Mouse (Mus musculus) heart, postnatal 0 days (tissue): Measurements from ENCODE around the gene 4932438H23Rik. TPM values are rescaled to one million over a fixed set of nuclear protein-coding genes. Genes with fewer than 3 reads are reported as not detected.

Source experiments
- ATAC-seq: fragments of 200-750 bp; cut with Nextera tagmentation; 2 replicates; pipeline ENCODE4 v1.8.0; 2017; ENCODE audit warnings: low read depth, moderate number of reproducible peaks, moderate library complexity; ENCODE audit not compliant: insufficient read depth
- DNase-seq: peaks from one replicate; pipeline ENCODE4 v3.0.0-alpha.2; 2016; ENCODE audit warnings: low spot score
- H3K27ac ChIP-seq: fragments of 300-500 bp; sonication (generic); 2 replicates; pipeline ENCODE4 v1.5.1; 2014; ENCODE audit warnings: low read depth, mild to moderate bottlenecking
- H3K27me3 ChIP-seq: fragments of 300-500 bp; sonication (generic); 2 replicates; pipeline ENCODE4 v1.6.1; 2014; ENCODE audit warnings: low read length, mixed read lengths; ENCODE audit not compliant: control insufficient read depth, insufficient read depth
- H3K36me3 ChIP-seq: fragments of 300-500 bp; sonication (generic); replicated peaks from 2 replicates; pipeline ENCODE4 v1.6.1; 2014; ENCODE audit warnings: low read length, mixed read lengths; ENCODE audit not compliant: control insufficient read depth, insufficient read depth
- H3K4me1 ChIP-seq: fragments of 300-500 bp; sonication (generic); 2 replicates; pipeline ENCODE4 v1.6.1; 2014; ENCODE audit warnings: antibody characterized with exemption; ENCODE audit not compliant: control insufficient read depth, insufficient read depth
- H3K4me2 ChIP-seq: fragments of 300-500 bp; sonication (generic); 2 replicates; pipeline ENCODE4 v1.6.1; 2014; ENCODE audit warnings: low read depth, mild to moderate bottlenecking, low read length, moderate library complexity
- H3K4me3 ChIP-seq: fragments of 300-500 bp; sonication (generic); 2 replicates; pipeline ENCODE4 v1.5.1; 2014; ENCODE audit warnings: low read depth, low read length
- H3K9ac ChIP-seq: fragments of 300-500 bp; sonication (generic); replicated peaks from 2 replicates; pipeline ENCODE4 v1.6.1; 2014; ENCODE audit warnings: low read depth, low read length, mixed read lengths
- H3K9me3 ChIP-seq: fragments of 300-500 bp; sonication (generic); replicated peaks from 2 replicates; pipeline ENCODE4 v1.6.1; 2016; ENCODE audit warnings: low read length; ENCODE audit not compliant: control insufficient read depth
- CTCF ChIP-seq: IDR thresholded peaks from 2 replicates; pipeline ENCODE4 v1.5.1; 2016; ENCODE audit warnings: antibody characterized with exemption, control low read depth, low read depth
- EP300 ChIP-seq: IDR thresholded peaks from 2 replicates; pipeline ENCODE4 v1.6.1; 2016; ENCODE audit warnings: antibody characterized with exemption, low read depth
- WGBS: fragments of 180-500 bp; shearing (Covaris S2); extraction: QIAGEN DNeasy Blood & Tissue Kit; methylation state at CpG from one replicate; pipeline ENCODE4 v1.1.7; 2014; 5-methylcytosine and 5-hydroxymethylcytosine counted together
- polyA plus RNA-seq: library from polyadenylated mRNA; unstranded; fragments of >200 nt; fragmentation: Nextera tagmentation; extraction: Ambion mirVana; gene quantifications from 2 replicates; pipeline ENCODE4 v1.2.1, GENCODE M21; 2015
- total RNA-seq: library from RNA; depleted of rRNA; stranded (reverse); fragments of >200 nt; gene quantifications from 2 replicates; pipeline ENCODE4 v1.2.3, GENCODE M21; 2014; ENCODE audit warnings: low replicate concordance; rRNA removed

The 4932438H23Rik gene
- total and polyA plus RNA-seq, 2 experiments from 2014 or later = 0.11 to 0.14 TPM

GRCm38 (mm10) chr16:91011021-91011683, 83.8 kb downstream of the 4932438H23Rik start, which contains the start of gene Synj1:
Gene Synj1 (minus strand): TSS chr16:91011308.
- H3K4me1 ChIP-seq = peaks cover 7% of the 10 kb centered on the region; the same call in 1 of the 2 replicates
- H3K4me2 ChIP-seq = peak within 1 kb of the TSS; percentile 73
- peak within 1 kb of the TSS; percentile 90 for H3K27ac ChIP-seq
- peaks cover 21% of the 10 kb centered on the region for H3K36me3 ChIP-seq
- H3K9me3 ChIP-seq = no peaks in the 10 kb centered on the region
- DNase-seq (peak; percentile 96), ATAC-seq (peak; percentile 97)
- TF ChIP-seq CTCF (no peak), EP300 (no peak)
- WGBS = under 1% methylated on average over 56 of the region's 66 CpGs
- no peaks in the 10 kb centered on the region for H3K27me3 ChIP-seq
- H3K4me3 ChIP-seq = peak within 1 kb of the TSS; percentile 91
- peak within 1 kb of the TSS; percentile 89 for H3K9ac ChIP-seq

- peaks cover 15% of the 10 kb centered on the region for H3K36me3 ChIP-seq
- peak overlapping the region; percentile 73 for H3K4me2 ChIP-seq
- peaks cover 7% of the 10 kb centered on the region; the same call in 1 of the 2 replicates for H3K4me1 ChIP-seq
- H3K9ac ChIP-seq = peak overlapping the region; percentile 89
- TF ChIP-seq EP300 (no peak), CTCF (no peak)
- DNase-seq = peak; percentile 19
- peak overlapping the region; percentile 91 for H3K4me3 ChIP-seq
- peak overlapping the region; percentile 90 for H3K27ac ChIP-seq
- WGBS = 1% methylated on average over 36 of the region's 42 CpGs
- H3K9me3 ChIP-seq = no peaks in the 10 kb centered on the region
- ATAC-seq = peak; percentile 48
- H3K27me3 ChIP-seq = no peaks in the 10 kb centered on the region
Observed at GRCm38 (mm10) chr16:91010581-91011020, 84.3 kb downstream of the 4932438H23Rik start.

DNA sequence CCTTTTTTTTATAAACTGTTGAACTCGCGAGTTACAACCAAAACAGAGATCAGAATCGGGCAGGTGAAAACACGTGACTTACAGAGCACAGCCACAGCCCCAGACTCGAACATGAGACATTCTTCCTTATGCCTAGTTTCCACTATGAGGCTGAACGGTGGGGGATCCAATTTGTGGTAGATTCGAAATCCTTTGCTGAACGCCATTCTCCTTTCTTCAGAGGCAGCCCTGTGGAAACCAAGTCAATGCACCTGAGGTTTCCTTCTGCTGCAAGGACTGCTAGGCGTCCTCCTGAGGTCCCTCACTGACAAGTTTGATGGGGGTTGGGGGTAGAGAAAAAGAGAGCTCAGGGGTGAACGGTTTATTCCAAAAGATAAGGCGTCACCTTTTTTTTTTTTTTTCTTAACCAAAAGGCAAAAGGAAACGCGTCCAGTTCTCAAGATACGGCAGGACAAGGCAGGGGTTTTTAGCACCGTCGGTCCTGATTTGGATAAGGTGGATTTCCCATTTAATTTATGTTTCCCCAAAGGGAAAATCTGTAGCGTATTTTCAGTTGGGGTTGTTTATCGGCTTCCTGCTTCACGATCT, 84.9 kb downstream of the 4932438H23Rik start:
- no peaks in the 10 kb centered on the region for H3K9me3 ChIP-seq
- H3K36me3 ChIP-seq = peaks cover 10% of the 10 kb centered on the region
- peaks cover 7% of the 10 kb centered on the region; the same call in 1 of the 2 replicates for H3K4me1 ChIP-seq
- peak overlapping the region; percentile 73 for H3K4me2 ChIP-seq
- TF ChIP-seq EP300 (no peak), CTCF (no peak)
- DNase-seq (peak; percentile 57), ATAC-seq (no peak)
- peak overlapping the region; percentile 89 for H3K9ac ChIP-seq
- H3K27me3 ChIP-seq = no peaks in the 10 kb centered on the region
- WGBS = 3% methylated on average over 19 of the region's 19 CpGs
- H3K4me3 ChIP-seq = peak overlapping the region; percentile 91
- H3K27ac ChIP-seq = peak overlapping the region; percentile 90; the same call in 1 of the 2 replicates

GRCm38 (mm10) chr16:91004915-91005538, 89.9 kb downstream of the 4932438H23Rik start:
- H3K4me1 ChIP-seq = peaks cover 7% of the 10 kb centered on the region; the same call in 1 of the 2 replicates
- ATAC-seq (no peak), DNase-seq (no peak)
- no peaks in the 10 kb centered on the region for H3K27me3 ChIP-seq
- H3K27ac ChIP-seq = no peak overlapping the region
- no peak for TF ChIP-seq EP300
- TF ChIP-seq CTCF = no peak
- WGBS = 71% methylated on average over 4 of the region's 4 CpGs
- H3K4me3 ChIP-seq = no peak overlapping the region
- H3K4me2 ChIP-seq = no peak overlapping the region
- no peak overlapping the region for H3K9ac ChIP-seq
- H3K9me3 ChIP-seq = no peaks in the 10 kb centered on the region
- H3K36me3 ChIP-seq = no peaks in the 10 kb centered on the region

Other genes with a start within 250 kb of the 4932438H23Rik start
- 7.1 and 22.1 TPM in 2 replicates for gene Cfap298, start 160.0 kb downstream of the 4932438H23Rik start, total RNA-seq
- gene Cfap298, start 160.0 kb downstream of the 4932438H23Rik start, polyA plus RNA-seq = 39.6 and 45.4 TPM in 2 replicates
- gene Synj1, start 83.8 kb downstream of the 4932438H23Rik start, total RNA-seq = 11.8 and 19.3 TPM in 2 replicates
- gene Synj1, start 83.8 kb downstream of the 4932438H23Rik start, polyA plus RNA-seq = 6.6 and 8.5 TPM in 2 replicates
- gene Paxbp1, start 50.6 kb downstream of the 4932438H23Rik start, total RNA-seq = 30.6 and 33.8 TPM in 2 replicates
- gene Paxbp1, start 50.6 kb downstream of the 4932438H23Rik start, polyA plus RNA-seq = 18.8 and 19.0 TPM in 2 replicates
- 0.46 TPM in 1 of 2 replicates, not detected in the other for gene Olig2, start 130.3 kb upstream of the 4932438H23Rik start, total RNA-seq
- not detected in 2 replicates for gene Olig2, start 130.3 kb upstream of the 4932438H23Rik start, polyA plus RNA-seq
- not detected in 2 replicates for gene Olig1, start 174.7 kb upstream of the 4932438H23Rik start, total RNA-seq
- gene Olig1, start 174.7 kb upstream of the 4932438H23Rik start, polyA plus RNA-seq = 0.07 TPM in 1 of 2 replicates, not detected in the other